Mouse (Mus musculus): ENCODE measurements around the gene Cckbr. TPM values are rescaled to one million over a fixed set of nuclear protein-coding genes. Genes with fewer than 3 reads are reported as not detected.

Gene Cckbr
- polyA plus RNA-seq, 1 experiment = not detected

DNA sequence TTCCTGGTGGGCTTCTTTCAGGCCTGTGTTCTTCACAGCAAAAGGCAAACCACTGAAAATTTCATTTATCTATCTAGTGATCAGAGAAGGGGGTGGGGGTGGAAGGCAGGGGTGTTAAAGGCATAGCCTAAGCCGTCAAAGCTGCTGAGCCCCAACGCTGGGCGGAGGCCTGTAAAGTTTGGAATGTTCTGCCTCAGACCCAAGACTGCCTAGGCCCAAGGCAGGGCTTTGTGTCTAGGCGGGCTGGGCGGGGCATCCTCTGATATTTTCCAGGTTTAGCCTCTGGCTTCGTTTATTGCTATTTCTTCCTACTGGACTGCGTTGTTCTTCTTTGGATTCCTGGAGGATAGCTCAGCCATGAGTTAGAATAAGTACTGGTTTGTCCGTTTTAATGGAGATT lies 56.9 kb downstream of the Cckbr start:
- no peak for TF ChIP-seq TCF12 (IDR thresholded peaks at IDR 0.05; ENCODE audit: insufficient read depth, poor library complexity, severe bottlenecking)
- no peak for TF ChIP-seq USF1 (IDR thresholded peaks at IDR 0.05; ENCODE audit: low read depth)
- no peak for TF ChIP-seq MAX (IDR thresholded peaks at IDR 0.05; ENCODE audit: low read depth)
- no peak for TF ChIP-seq E2F4 (IDR thresholded peaks at IDR 0.05; ENCODE audit: insufficient read depth)
- TF ChIP-seq POLR2A (IDR thresholded peaks at IDR 0.05; ENCODE audit: insufficient read length, low read depth) = peak; percentile 37
- no peak for TF ChIP-seq SRF (IDR thresholded peaks at IDR 0.05; ENCODE audit: control insufficient read depth, insufficient read length, low read depth)
- Histone ChIP-seq H3K4me2 (ENCODE audit: low read depth) (peak overlapping the region; percentile 85), H3K79me2 (ENCODE audit: control insufficient read depth, insufficient read depth) (no peaks in the 10 kb centered on the region), H3K36me3 (ENCODE audit: control insufficient read depth, insufficient read depth) (no peaks in the 10 kb centered on the region), H3ac (ENCODE audit: control insufficient read depth, insufficient read length) (peak overlapping the region; percentile 46), H3K27me3 (ENCODE audit: control insufficient read depth, insufficient read depth, insufficient read length) (no peaks in the 10 kb centered on the region), H3K4me3 (peak overlapping the region; percentile 57)

DNA sequence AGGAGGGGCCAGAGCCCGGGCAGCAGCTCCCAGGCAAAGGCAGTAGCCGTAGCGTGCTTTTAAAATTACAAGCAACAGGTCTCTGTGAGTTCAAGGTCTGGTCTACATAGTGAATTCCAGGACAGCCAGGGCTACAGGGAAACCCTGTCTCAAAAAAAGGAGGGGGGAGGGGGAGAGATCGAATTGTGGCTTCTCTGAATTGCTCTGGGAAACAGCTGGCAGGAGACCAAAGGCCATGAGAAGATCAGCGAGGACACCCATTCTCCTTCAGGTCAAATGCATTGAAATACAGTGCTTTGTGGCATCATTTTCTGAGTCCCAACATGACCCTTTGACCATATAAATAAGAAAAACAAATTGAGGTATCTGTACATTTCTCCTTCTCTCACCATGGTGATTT lies 59.5 kb downstream of the Cckbr start:
- TF ChIP-seq TCF12 (IDR thresholded peaks at IDR 0.05; ENCODE audit: insufficient read depth, poor library complexity, severe bottlenecking) (no peak), CEBPB (IDR thresholded peaks at IDR 0.05; ENCODE audit: insufficient read depth, poor library complexity, severe bottlenecking) (no peak), USF1 (IDR thresholded peaks at IDR 0.05; ENCODE audit: low read depth) (no peak), MYOG (IDR thresholded peaks at IDR 0.05; ENCODE audit: control insufficient read depth in 1 of 3, insufficient read depth in 1 of 3, insufficient read length in 2 of 3, low read depth in 2 of 3) (no peak)
- H3ac ChIP-seq (ENCODE audit: control insufficient read depth, insufficient read length) = no peak overlapping the region
- H3K27me3 ChIP-seq (ENCODE audit: control insufficient read depth, insufficient read depth, insufficient read length) = no peaks in the 10 kb centered on the region
- no peaks in the 10 kb centered on the region for H3K36me3 ChIP-seq (ENCODE audit: control insufficient read depth, insufficient read depth)
- H3K4me3 ChIP-seq = no peak overlapping the region
- H3K79me2 ChIP-seq (ENCODE audit: control insufficient read depth, insufficient read depth) = no peaks in the 10 kb centered on the region
- no peak overlapping the region for H3K4me2 ChIP-seq (ENCODE audit: low read depth)

- H3K4me3 ChIP-seq = no peak overlapping the region
- H3ac ChIP-seq (ENCODE audit: control insufficient read depth, insufficient read length) = no peak overlapping the region
- no peak overlapping the region for H3K4me2 ChIP-seq (ENCODE audit: low read depth)
- H3K36me3 ChIP-seq (ENCODE audit: control insufficient read depth, insufficient read depth) = no peaks in the 10 kb centered on the region
- no peaks in the 10 kb centered on the region for H3K79me2 ChIP-seq (ENCODE audit: control insufficient read depth, insufficient read depth)
- TF ChIP-seq E2F4 (IDR thresholded peaks at IDR 0.05; ENCODE audit: insufficient read depth) (no peak), POLR2AphosphoS2 (IDR thresholded peaks at IDR 0.05; ENCODE audit: insufficient read length, low read depth) (no peak), MYOD1 (IDR thresholded peaks at IDR 0.05; ENCODE audit: control insufficient read depth in 1 of 3, insufficient read length in 2 of 3, low read depth in 2 of 3) (no peak), TCF12 (IDR thresholded peaks at IDR 0.05; ENCODE audit: insufficient read depth, poor library complexity, severe bottlenecking) (no peak), MYOG (IDR thresholded peaks at IDR 0.05; ENCODE audit: control insufficient read depth in 1 of 3, insufficient read depth in 1 of 3, insufficient read length in 2 of 3, low read depth in 2 of 3) (no peak), USF1 (IDR thresholded peaks at IDR 0.05; ENCODE audit: low read depth) (no peak), REST (IDR thresholded peaks at IDR 0.05; ENCODE audit: insufficient read depth, insufficient read length) (no peak), TCF3 (IDR thresholded peaks at IDR 0.05; ENCODE audit: insufficient read length, low read depth) (no peak), CEBPB (IDR thresholded peaks at IDR 0.05; ENCODE audit: insufficient read depth, poor library complexity, severe bottlenecking) (no peak), POLR2A (IDR thresholded peaks at IDR 0.05; ENCODE audit: insufficient read length, low read depth) (no peak), MAX (IDR thresholded peaks at IDR 0.05; ENCODE audit: low read depth) (no peak), SRF (IDR thresholded peaks at IDR 0.05; ENCODE audit: control insufficient read depth, insufficient read length, low read depth) (no peak)
- H3K27me3 ChIP-seq (ENCODE audit: control insufficient read depth, insufficient read depth, insufficient read length) = no peaks in the 10 kb centered on the region
These were observed 61.8 kb downstream of the Cckbr start for GRCm38 (mm10) chr7:105487104-105487876.

- Histone ChIP-seq H3K27me3 (ENCODE audit: control insufficient read depth, insufficient read depth, insufficient read length) (no peaks in the 10 kb centered on the region), H3K36me3 (ENCODE audit: control insufficient read depth, insufficient read depth) (no peaks in the 10 kb centered on the region), H3K4me2 (ENCODE audit: low read depth) (no peak overlapping the region), H3ac (ENCODE audit: control insufficient read depth, insufficient read length) (no peak overlapping the region), H3K4me3 (no peak overlapping the region), H3K79me2 (ENCODE audit: control insufficient read depth, insufficient read depth) (no peaks in the 10 kb centered on the region)
- no peak for TF ChIP-seq POLR2AphosphoS2 (IDR thresholded peaks at IDR 0.05; ENCODE audit: insufficient read length, low read depth)
- no peak for TF ChIP-seq TCF12 (IDR thresholded peaks at IDR 0.05; ENCODE audit: insufficient read depth, poor library complexity, severe bottlenecking)
- no peak for TF ChIP-seq MYOD1 (IDR thresholded peaks at IDR 0.05; ENCODE audit: control insufficient read depth in 1 of 3, insufficient read length in 2 of 3, low read depth in 2 of 3)
- no peak for TF ChIP-seq MYOG (IDR thresholded peaks at IDR 0.05; ENCODE audit: control insufficient read depth in 1 of 3, insufficient read depth in 1 of 3, insufficient read length in 2 of 3, low read depth in 2 of 3)
- no peak for TF ChIP-seq REST (IDR thresholded peaks at IDR 0.05; ENCODE audit: insufficient read depth, insufficient read length)
- TF ChIP-seq TCF3 (IDR thresholded peaks at IDR 0.05; ENCODE audit: insufficient read length, low read depth) = no peak
- no peak for TF ChIP-seq MAX (IDR thresholded peaks at IDR 0.05; ENCODE audit: low read depth)
- TF ChIP-seq CEBPB (IDR thresholded peaks at IDR 0.05; ENCODE audit: insufficient read depth, poor library complexity, severe bottlenecking) = no peak
- no peak for TF ChIP-seq SRF (IDR thresholded peaks at IDR 0.05; ENCODE audit: control insufficient read depth, insufficient read length, low read depth)
- no peak for TF ChIP-seq E2F4 (IDR thresholded peaks at IDR 0.05; ENCODE audit: insufficient read depth)
- no peak for TF ChIP-seq USF1 (IDR thresholded peaks at IDR 0.05; ENCODE audit: low read depth)
- TF ChIP-seq POLR2A (IDR thresholded peaks at IDR 0.05; ENCODE audit: insufficient read length, low read depth) = no peak
These were observed 72.3 kb downstream of the Cckbr start for GRCm38 (mm10) chr7:105497881-105498280.
